Mouse (Mus musculus): ENCODE data around the gene Arhgap33.
"Not testable (repeated sequence)": the region's sequence is repeated elsewhere in the genome, so short reads cannot be mapped to it uniquely, and the experiment has no call there.

Arhgap33 gene

DNA sequence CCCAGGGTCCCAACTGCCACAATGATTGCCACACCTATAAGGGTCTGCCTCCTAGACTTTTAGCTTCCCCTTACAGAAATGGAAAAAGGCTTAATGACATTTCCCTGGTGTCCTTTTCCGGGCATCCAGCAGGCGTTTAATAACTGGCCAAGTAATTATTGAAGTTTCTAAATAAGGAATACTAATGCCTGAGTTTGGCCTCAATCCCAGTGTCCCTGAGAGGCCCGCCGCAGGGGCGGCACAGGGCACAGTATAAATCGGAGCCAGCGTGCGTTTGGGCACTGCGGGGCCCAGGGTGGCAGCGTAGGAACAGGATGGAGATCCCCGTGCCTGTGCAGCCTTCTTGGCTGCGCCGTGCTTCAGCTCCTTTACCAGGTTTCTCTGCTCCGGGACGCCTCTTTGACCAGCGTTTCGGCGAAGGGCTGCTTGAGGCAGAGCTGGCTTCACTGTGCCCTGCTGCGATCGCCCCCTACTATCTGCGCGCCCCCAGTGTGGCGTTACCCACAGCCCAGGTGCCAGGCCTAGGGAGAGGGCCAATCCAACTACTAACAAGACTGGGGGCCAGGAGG, 18.2 kb upstream of the Arhgap33 start:
- in situ Hi-C loops (cut with MboI, MseI): no loop called here

- in situ Hi-C loops (cut with MboI, MseI): no loop called here
Observed at GRCm38 (mm10) chr7:30552102-30553020, 17.5 kb upstream of the Arhgap33 start, which contains the start of the genes Hspb6 and Proser3. TSS of gene Hspb6 (plus strand) at chr7:30552178. TSS of gene Proser3 (minus strand) at chr7:30552299.

DNA sequence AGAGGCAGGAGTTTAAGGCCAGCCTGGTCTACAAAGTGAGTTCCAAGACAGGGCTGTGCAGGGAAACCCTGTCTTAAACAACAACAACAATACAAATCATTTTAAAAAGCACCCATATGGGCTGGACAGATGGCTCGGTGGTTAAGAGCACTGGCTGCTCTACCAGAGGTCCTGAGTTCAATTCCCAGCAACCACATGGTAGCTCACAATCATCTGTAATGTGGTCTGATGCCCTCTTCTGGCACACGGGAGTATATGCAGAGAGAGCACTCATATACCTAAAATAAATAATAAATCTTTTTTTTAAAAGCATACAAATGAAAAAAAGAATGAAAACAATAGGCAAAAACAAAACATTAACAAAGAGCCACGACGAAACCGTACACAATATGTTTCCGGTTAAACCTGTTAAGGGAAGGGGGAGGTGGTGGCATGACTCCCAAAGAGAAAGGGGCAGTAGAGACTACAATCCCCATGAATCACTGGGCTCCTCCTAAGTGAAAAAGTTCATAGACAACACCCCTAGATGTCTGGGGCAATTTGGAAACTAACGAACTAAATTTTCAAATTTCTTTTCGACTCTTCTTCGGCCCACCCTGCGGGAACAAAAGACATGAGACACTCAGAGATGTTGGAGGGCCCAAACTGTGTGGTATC, 16.7 kb upstream of the Arhgap33 start:
- in situ Hi-C loops (cut with MboI, MseI): no loop called here

DNA sequence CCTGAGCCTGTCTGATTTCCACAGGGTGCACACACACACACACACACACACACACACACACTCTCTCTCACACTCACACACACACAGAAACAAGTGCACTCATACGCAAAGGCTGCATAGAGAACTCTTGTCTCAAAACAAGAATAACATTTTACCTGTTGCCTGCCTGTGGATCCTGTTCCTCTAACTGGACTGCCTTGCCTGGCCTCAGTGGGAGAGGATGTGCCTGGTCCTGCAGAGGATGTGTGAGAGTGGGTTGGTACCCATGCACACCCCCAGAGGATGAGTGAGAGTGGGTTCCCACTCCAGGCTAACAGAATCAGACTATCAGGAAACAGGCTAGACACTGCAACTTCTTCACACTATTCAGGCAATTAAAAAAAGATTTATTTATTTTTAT, 15.7 kb upstream of the Arhgap33 start:
- in situ Hi-C loops (cut with MboI, MseI): no loop called here

DNA sequence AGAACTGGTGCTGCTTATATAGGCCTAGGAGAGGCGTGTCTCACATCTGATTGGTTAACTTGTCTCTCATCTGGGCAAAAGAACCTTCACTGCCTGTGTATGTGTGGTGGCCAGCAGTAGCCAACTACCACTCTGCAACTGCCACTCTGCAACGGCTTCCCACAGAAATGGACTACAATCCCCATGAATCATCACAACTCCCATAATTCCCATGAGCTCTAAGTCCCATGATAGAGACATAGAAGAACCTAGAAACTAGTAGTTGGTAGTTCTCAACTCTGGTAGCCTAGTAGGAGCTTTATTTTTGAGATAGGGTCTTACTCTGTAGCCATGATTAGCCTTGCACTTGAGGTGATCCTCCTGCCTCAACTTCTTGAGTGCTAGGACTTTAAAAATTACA, 15.0 kb upstream of the Arhgap33 start:
- in situ Hi-C loops (cut with MboI, MseI): no loop called here

DNA sequence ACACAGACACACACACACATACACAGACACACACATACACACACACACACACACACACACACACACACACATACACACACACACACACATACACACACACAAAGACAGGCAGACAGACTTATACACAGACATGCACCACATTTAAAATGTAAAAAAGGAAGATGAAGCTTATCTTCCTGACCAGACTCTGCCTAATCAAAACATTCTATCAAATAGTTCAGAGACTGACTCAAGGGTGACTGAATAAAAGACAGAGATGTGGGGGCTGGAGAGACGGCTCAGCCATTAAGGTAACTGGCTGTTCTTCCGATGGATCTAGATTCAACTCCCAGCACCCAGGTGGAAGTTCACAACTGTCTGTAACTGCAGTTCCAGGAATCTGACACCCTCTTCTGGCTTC, 9.5 kb upstream of the Arhgap33 start:
- in situ Hi-C loops (cut with MboI, MseI): loop anchor here (5.0 kb wide), 1 partner anchor 1782 kb away; no protein-coding TSS in a partner anchor

DNA sequence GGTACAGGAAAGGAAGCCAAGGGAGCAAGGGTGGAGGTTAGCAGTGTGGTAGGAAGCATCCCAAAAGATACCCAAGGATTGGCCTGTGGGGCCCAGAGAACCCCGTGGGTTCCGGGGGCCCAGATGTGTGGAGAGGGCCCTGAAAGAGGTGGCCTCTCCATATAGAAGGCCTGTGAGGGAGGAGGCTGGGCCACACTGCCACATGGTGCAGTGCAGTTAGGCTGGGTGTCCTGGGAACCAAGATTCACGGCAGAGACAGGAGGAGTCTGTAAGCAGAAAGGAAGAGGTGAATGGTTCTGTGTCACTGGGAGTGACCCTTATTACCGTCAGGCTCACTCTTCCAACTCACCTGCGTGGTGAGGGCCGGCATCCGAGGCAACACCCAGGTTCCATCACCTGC, 5.7 kb upstream of the Arhgap33 start:
- in situ Hi-C loops (cut with MboI, MseI): loop anchor here (5.0 kb wide), 1 partner anchor 1778 kb away; no protein-coding TSS in a partner anchor

GRCm38 (mm10) chr7:30533941-30534632, 773 bp downstream of the Arhgap33 start:
- in situ Hi-C loops (cut with MboI, MseI): no loop called here

- in situ Hi-C loops (cut with MboI, MseI): no loop called here
Observed at GRCm38 (mm10) chr7:30532931-30533330, 1.9 kb downstream of the Arhgap33 start.

DNA sequence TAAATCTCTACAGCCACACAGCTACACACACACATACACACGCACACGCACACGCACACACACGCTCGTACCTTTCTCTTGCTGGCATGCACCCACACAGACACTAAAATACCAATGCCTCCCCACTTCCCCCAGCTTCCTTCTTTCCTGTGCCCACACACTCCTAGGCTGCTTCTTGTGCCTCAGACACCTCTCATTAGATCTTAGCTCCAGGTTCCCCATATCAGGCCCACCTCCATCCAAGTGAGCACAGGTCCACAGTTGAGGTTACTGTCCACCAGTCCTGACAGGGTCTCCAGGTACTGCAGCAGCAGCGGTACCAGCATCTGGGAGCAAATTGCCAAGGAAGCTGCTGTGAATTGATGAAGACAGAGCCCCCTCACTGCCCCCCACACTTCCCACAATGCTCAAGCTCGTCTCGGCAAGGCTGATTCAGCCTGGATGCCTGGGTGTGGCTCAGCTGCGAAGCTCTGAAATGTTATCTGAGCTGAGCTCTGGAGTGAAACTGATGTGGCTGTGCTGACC, 3.5 kb downstream of the Arhgap33 start:
- in situ Hi-C loops (cut with MboI, MseI): no loop called here

GRCm38 (mm10) chr7:30526981-30527380, 7.9 kb downstream of the Arhgap33 start:
- in situ Hi-C loops (cut with MboI, MseI): no loop called here

DNA sequence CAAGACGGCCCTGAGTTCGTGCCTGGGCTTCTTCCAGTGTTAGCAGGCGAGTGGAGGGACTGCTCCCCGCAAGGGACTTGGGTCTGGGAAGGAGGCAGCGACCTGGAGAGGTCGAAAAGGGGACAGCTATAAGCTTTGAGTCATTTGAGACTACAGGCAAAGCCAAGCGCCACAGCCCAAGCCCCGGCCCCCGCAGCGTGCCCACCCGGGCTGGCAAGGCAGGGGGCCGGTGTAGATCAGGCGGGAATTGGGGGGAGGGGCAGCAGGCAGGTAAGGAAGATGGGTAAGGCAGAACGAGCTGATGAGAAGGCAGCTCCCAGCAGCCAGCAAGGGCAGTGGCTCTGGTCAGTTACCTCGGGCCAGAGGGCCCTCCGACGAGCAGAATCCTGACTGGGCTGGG, 8.5 kb downstream of the Arhgap33 start:
- in situ Hi-C loops (cut with MboI, MseI): no loop called here

DNA sequence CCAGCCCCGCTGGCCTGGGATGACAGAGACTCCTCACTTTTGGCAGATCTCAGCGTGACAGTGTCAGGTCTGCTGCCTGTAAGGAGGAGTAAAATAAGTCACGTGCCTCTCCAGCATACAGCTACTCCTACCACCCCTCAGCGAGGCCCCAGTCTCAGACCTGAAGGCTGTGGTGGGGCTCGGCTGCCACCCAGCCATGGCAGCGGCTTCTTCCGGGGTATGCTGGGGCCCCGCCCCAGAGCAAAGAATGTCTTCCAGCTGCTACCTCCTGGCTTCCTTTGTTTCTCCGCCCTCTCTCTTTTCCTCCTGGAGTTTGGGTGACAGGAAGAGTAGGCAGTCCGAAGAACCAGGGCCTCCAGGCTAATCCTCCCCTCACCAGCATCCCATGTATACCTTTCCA, 8.9 kb downstream of the Arhgap33 start:
- in situ Hi-C loops (cut with MboI, MseI): no loop called here

DNA sequence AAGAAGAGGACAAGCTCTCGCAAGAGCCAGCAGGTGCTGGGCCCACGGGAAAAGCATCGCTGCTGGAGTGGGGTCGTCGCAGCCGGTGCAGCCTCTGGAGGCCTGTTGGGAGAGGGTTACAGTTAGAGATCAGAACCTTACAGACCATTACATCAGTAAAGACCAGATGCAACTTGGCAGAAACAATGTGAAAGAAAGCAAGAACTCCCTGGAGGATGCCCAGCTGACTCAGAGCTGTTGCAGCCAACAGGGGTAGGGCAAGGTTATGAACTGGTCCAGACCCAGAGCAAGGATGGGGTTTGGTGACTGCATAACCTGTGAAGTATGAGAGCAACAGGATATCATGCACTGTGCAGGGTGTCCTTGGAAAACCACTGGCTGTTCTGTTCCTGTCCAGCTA, 10.4 kb downstream of the Arhgap33 start:
- in situ Hi-C loops (cut with MboI, MseI): no loop called here

DNA sequence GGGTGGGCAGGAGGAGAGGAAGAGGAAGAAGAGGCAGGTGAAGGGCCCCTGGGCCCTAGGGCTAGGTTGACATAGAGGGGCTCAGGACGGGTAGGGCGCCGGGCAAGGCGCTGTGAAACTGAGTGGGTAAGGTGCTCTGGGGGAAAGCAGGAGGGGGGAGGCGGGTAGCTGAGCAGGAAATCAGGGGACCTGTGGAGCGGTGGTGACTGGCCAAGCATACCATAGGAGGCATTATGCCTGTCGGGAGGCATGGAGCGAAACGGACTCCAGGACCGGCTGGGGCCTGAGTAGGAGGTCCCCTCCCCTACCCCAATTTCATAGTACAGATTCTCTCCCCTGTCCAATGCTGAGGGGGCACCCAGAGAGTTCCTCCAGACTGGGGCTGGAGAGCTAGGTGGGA, 12.0 kb downstream of the Arhgap33 start:
- in situ Hi-C loops (cut with MboI, MseI): no loop called here

- in situ Hi-C loops (cut with MboI, MseI): no loop called here
Observed at GRCm38 (mm10) chr7:30520856-30521255, 14.0 kb downstream of the Arhgap33 start.

DNA sequence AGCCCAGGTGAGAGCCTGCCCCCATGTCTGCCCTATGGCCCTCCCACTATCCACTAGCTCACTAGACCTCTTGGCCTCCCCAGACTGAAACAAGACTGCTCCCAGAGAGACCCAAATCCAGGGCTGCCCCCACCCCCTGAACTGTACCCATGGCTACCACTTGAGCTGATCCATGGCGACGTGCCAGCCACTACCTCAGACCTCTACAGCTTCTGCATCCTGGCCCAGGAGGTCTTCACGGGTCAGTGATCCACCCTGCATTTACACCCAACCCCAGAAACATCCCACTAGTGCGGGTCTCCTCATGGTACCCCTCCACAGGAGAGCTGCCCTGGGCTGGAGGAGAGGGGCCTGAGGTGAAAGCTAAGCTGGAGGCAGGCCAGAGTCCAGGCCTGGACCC, 14.5 kb downstream of the Arhgap33 start:
- in situ Hi-C loops (cut with MboI, MseI): no loop called here

DNA sequence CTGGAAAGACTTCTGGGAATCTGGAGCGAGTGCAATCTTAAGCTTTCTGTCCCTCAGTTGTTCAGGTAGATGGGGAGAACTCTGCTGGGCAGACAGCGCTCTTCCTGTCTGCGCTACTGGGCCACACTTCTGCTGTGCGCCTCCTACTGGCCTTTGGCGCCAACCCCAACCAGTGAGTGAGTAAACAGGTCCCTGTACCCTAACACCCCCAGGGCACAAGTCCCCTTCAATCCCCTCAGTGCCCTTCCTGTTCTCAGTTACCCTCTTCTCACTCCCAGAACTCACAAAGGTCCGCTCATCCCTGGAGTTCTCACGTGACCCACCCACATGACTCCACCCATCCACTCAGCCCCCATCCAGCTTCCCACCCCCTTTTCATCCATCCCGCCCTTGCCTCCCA, 16.5 kb downstream of the Arhgap33 start:
- in situ Hi-C loops (cut with MboI, MseI): no loop called here

- in situ Hi-C loops (cut with MboI, MseI): no loop called here
Observed at GRCm38 (mm10) chr7:30515003-30515760, 19.7 kb downstream of the Arhgap33 start.

DNA sequence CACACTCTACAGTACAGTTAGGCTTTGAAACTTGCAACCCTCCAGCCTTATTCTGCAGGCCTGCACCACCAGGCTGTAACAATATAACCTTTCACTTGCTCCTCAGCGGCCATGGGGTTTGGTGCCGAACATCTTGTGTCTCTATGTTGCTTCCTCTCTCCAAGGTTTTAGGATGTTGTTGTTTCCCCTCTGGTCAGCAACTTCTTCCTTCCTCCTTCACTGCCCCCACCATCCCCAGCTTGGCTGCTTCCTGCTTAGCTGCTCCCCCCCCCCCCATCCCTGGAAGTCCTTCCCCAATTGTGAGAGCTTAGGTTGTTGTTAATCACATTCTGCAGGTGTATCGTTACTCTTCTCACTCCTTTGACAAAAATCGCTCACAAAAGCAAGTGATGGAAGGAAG, 26.8 kb downstream of the Arhgap33 start:
- in situ Hi-C loops (cut with MboI, MseI): no loop called here

GRCm38 (mm10) chr7:30501159-30501558, 33.7 kb downstream of the Arhgap33 start:
- in situ Hi-C loops (cut with MboI, MseI): not testable (repeated sequence)
